Mouse (Mus musculus): ENCODE measurements at regions not wholly inside any gene's neighbourhood (a gene's known extent, or its start where the extent isn't known, plus 50 kb on each side); places are given as distances from the start of the nearest gene placed in this dataset.

DNA sequence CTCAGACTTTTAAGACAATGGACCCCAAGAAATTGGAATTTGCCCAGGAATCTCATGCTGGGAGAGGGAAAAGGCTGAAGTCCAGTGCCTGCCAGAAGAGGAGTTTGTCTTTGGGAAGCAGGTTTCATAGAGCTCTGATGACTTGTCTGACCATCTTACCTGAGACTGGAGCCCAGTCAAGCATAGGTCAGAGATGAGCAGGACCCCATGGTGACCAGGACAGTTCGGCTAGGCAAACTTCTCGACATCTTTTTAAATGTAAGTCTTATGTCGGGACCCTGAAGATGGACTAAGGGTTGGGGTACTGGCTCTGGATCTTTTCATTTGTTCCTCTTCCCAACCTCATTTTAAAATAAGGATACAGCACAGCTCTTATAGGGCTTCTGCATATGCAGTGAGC lies 103.2 kb downstream of the 1810013L24Rik start:
- no peak overlapping the region for H3K27ac ChIP-seq (ENCODE audit: insufficient read depth, low read depth, low read length, poor library complexity, severe bottlenecking)
- H3K9ac ChIP-seq (ENCODE audit: insufficient read depth, low read depth, low read length, poor library complexity, severe bottlenecking) = no peak overlapping the region
- in situ Hi-C loops (cut with MboI; ENCODE audit: low sequenced_read_pairs in 2 of 2, unreplicated experiment in 2 of 2) = no loop called here
- DNase-seq (ENCODE audit: low read depth, low spot score) = no peak
- TF ChIP-seq HCFC1 (IDR thresholded peaks at IDR 0.05; ENCODE audit: borderline replicate concordance, insufficient read depth, low read length) = no peak
- TF ChIP-seq CHD2 (IDR thresholded peaks at IDR 0.05; ENCODE audit: low read depth, low read length) = no peak
- peaks cover 2 to 4% of the 10 kb centered on the region in 2 experiments; a peak in 1 of 4 replicates for H3K4me1 ChIP-seq (ENCODE audit: control insufficient read depth in 2 of 2, insufficient read depth in 2 of 2, low read length in 2 of 2, poor library complexity in 1 of 2)
- H3K36me3 ChIP-seq (ENCODE audit: control insufficient read depth, insufficient read depth, low read length, poor library complexity, severe bottlenecking) = no peaks in the 10 kb centered on the region
- no peak overlapping the region for H3K4me3 ChIP-seq (ENCODE audit: insufficient read depth in 1 of 2, low read depth in 1 of 2, low read length in 2 of 2, poor library complexity in 1 of 2, severe bottlenecking in 1 of 2)
- H3K9me3 ChIP-seq (ENCODE audit: control insufficient read depth, insufficient read depth, low read depth, low read length) = no peaks in the 10 kb centered on the region

DNA sequence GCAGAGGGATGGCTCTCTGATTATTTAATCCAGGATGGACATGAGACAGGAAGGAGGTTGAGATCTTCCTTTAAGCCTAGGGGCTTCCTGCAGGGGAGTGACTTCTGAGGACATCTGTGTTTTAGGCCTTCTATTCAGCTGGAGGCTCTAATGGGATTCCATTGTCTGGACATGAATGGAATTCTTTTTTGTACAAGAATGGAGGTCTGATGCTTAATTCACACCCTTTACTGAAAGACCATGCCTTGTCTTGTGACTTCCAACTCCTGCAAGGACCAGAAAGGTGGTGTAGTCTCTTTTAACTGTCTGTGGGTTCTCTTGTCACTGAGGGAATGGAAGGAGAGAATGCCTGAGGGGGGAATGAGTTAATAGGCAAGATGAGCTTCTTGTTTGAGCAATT lies 106.5 kb downstream of the 1810013L24Rik start:
- DNase-seq (ENCODE audit: low read depth, low spot score) = peak; percentile 37
- Histone ChIP-seq H3K27ac (ENCODE audit: insufficient read depth, low read depth, low read length, poor library complexity, severe bottlenecking) (no peak overlapping the region; the same call in 1 of the 2 replicates), H3K9ac (ENCODE audit: insufficient read depth, low read depth, low read length, poor library complexity, severe bottlenecking) (no peak overlapping the region), H3K36me3 (ENCODE audit: control insufficient read depth, insufficient read depth, low read length, poor library complexity, severe bottlenecking) (no peaks in the 10 kb centered on the region), H3K9me3 (ENCODE audit: control insufficient read depth, insufficient read depth, low read depth, low read length) (no peaks in the 10 kb centered on the region), H3K4me3 (ENCODE audit: insufficient read depth in 1 of 2, low read depth in 1 of 2, low read length in 2 of 2, poor library complexity in 1 of 2, severe bottlenecking in 1 of 2) (no peak overlapping the region), H3K4me1 (ENCODE audit: control insufficient read depth in 2 of 2, insufficient read depth in 2 of 2, low read length in 2 of 2, poor library complexity in 1 of 2) (peaks cover 2 to 5% of the 10 kb centered on the region in 2 experiments; a peak in 1 of 4 replicates)
- TF ChIP-seq ZNF384 (IDR thresholded peaks at IDR 0.05; ENCODE audit: low read depth, low read length) = no peak
- TF ChIP-seq ZC3H11A (IDR thresholded peaks at IDR 0.05; ENCODE audit: borderline replicate concordance, low read depth, low read length) = no peak
- no peak for TF ChIP-seq MAFK (IDR thresholded peaks at IDR 0.05; ENCODE audit: insufficient read depth, low read depth, low read length)
- no peak for TF ChIP-seq CHD2 (IDR thresholded peaks at IDR 0.05; ENCODE audit: low read depth, low read length)
- TF ChIP-seq HCFC1 (IDR thresholded peaks at IDR 0.05; ENCODE audit: borderline replicate concordance, insufficient read depth, low read length) = no peak
- in situ Hi-C loops (cut with MboI; ENCODE audit: low sequenced_read_pairs in 2 of 2, unreplicated experiment in 2 of 2) = no loop called here

DNA sequence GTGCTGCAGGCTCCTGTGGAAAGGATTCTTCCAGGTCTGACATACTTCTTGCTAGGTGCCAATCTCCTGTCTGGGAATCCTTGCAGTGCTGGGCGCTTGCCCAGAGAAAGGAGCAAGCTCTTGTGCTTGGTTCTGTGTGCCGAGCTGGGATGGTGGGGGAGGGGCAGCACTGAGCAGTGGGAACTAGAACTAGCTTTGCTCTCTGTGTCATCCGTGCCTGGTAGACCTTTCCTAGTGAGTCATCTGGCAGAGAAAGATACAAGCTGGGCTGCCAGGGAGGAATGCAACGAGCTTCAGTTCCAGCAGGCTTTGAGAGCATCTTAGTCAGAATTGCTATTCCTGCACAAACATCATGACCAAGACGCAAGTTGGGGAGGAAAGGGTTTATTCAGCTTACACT lies 108.6 kb downstream of the 1810013L24Rik start:
- Histone ChIP-seq H3K9ac (ENCODE audit: insufficient read depth, low read depth, low read length, poor library complexity, severe bottlenecking) (no peak overlapping the region), H3K9me3 (ENCODE audit: control insufficient read depth, insufficient read depth, low read depth, low read length) (no peaks in the 10 kb centered on the region), H3K4me3 (ENCODE audit: insufficient read depth in 1 of 2, low read depth in 1 of 2, low read length in 2 of 2, poor library complexity in 1 of 2, severe bottlenecking in 1 of 2) (no peak overlapping the region), H3K27ac (ENCODE audit: insufficient read depth, low read depth, low read length, poor library complexity, severe bottlenecking) (no peak overlapping the region), H3K36me3 (ENCODE audit: control insufficient read depth, insufficient read depth, low read length, poor library complexity, severe bottlenecking) (no peaks in the 10 kb centered on the region), H3K4me1 (ENCODE audit: control insufficient read depth in 2 of 2, insufficient read depth in 2 of 2, low read length in 2 of 2, poor library complexity in 1 of 2) (peaks cover 2 to 5% of the 10 kb centered on the region in 2 experiments; a peak in 1 of 4 replicates)
- DNase-seq (ENCODE audit: low read depth, low spot score) = no peak
- TF ChIP-seq ZC3H11A (IDR thresholded peaks at IDR 0.05; ENCODE audit: borderline replicate concordance, low read depth, low read length) (no peak), ZNF384 (IDR thresholded peaks at IDR 0.05; ENCODE audit: low read depth, low read length) (no peak), CHD2 (IDR thresholded peaks at IDR 0.05; ENCODE audit: low read depth, low read length) (no peak), MAFK (IDR thresholded peaks at IDR 0.05; ENCODE audit: insufficient read depth, low read depth, low read length) (no peak), HCFC1 (IDR thresholded peaks at IDR 0.05; ENCODE audit: borderline replicate concordance, insufficient read depth, low read length) (no peak)
- in situ Hi-C loops (cut with MboI; ENCODE audit: low sequenced_read_pairs in 2 of 2, unreplicated experiment in 2 of 2) = no loop called here

DNA sequence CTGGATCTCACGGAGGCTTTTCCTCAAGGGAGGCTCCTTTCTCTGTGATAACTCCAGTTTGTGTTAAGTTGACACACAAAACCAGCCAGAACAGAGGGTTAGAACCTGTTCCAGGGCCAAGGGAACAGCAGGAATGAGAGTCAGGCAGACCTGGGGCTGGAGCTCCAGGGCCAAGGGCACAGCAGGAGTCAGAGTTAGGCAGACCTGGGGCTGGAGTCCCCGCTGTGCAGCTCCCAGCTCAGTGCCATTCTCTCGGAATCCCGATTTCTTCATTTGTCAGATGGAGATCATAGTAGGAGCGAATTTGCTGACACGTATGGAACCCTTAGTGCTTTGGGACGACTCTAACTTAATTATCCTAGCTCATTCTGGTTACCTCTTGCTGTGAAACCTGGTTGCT lies 109.2 kb downstream of the 1810013L24Rik start:
- Histone ChIP-seq H3K36me3 (ENCODE audit: control insufficient read depth, insufficient read depth, low read length, poor library complexity, severe bottlenecking) (no peaks in the 10 kb centered on the region), H3K9ac (ENCODE audit: insufficient read depth, low read depth, low read length, poor library complexity, severe bottlenecking) (no peak overlapping the region), H3K4me3 (ENCODE audit: insufficient read depth in 1 of 2, low read depth in 1 of 2, low read length in 2 of 2, poor library complexity in 1 of 2, severe bottlenecking in 1 of 2) (no peak overlapping the region), H3K4me1 (ENCODE audit: control insufficient read depth in 2 of 2, insufficient read depth in 2 of 2, low read length in 2 of 2, poor library complexity in 1 of 2) (peaks cover 2 to 5% of the 10 kb centered on the region in 2 experiments; a peak in 1 of 4 replicates), H3K27ac (ENCODE audit: insufficient read depth, low read depth, low read length, poor library complexity, severe bottlenecking) (no peak overlapping the region), H3K9me3 (ENCODE audit: control insufficient read depth, insufficient read depth, low read depth, low read length) (no peaks in the 10 kb centered on the region)
- TF ChIP-seq CHD2 (IDR thresholded peaks at IDR 0.05; ENCODE audit: low read depth, low read length) = no peak
- in situ Hi-C loops (cut with MboI; ENCODE audit: low sequenced_read_pairs in 2 of 2, unreplicated experiment in 2 of 2) = no loop called here
- no peak for DNase-seq (ENCODE audit: low read depth, low spot score)

DNA sequence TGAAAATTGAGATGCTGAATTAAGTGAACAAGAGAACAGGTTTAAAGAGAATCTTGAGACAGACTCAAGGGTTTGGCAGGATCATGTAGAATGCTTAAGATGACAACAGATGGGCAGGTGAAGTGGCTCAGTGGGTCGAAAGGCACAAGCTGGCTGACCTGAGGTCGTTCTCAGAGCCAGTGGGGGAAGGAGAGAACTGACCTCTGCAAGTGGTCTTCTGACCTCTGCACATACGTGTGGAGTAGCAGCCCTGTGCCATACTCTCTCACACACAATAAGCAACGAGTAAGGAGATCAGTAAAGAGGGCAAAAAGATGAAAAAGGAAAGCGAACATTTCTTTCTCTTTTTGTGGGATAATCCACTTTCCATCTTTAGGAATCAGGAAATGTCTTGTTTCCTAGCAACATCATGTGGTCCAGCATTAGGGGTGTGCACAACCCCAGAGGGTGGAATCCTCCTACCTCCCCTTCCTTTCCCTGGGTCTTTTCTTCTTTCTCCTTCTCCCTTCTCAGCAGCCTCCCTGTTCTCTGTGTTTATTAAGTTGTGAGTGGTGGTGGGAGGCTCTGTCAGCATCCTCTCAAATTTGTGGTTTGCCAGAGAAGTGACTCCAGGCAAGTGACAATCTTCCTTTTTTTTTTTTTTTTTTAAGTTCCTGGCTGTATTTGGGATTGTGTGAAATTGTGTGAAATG lies 114.7 kb downstream of the 1810013L24Rik start:
- Histone ChIP-seq H3K36me3 (ENCODE audit: control insufficient read depth, insufficient read depth, low read length, poor library complexity, severe bottlenecking) (no peaks in the 10 kb centered on the region), H3K9ac (ENCODE audit: insufficient read depth, low read depth, low read length, poor library complexity, severe bottlenecking) (no peak overlapping the region), H3K4me1 (ENCODE audit: control insufficient read depth in 2 of 2, insufficient read depth in 2 of 2, low read length in 2 of 2, poor library complexity in 1 of 2) (peaks cover 2 to 8% of the 10 kb centered on the region in 2 experiments; a peak in 2 of 4 replicates), H3K4me3 (ENCODE audit: insufficient read depth in 1 of 2, low read depth in 1 of 2, low read length in 2 of 2, poor library complexity in 1 of 2, severe bottlenecking in 1 of 2) (no peak overlapping the region), H3K9me3 (ENCODE audit: control insufficient read depth, insufficient read depth, low read depth, low read length) (no peaks in the 10 kb centered on the region), H3K27ac (ENCODE audit: insufficient read depth, low read depth, low read length, poor library complexity, severe bottlenecking) (no peak overlapping the region)
- TF ChIP-seq ZC3H11A (IDR thresholded peaks at IDR 0.05; ENCODE audit: borderline replicate concordance, low read depth, low read length) (no peak), HCFC1 (IDR thresholded peaks at IDR 0.05; ENCODE audit: borderline replicate concordance, insufficient read depth, low read length) (no peak), MAFK (IDR thresholded peaks at IDR 0.05; ENCODE audit: insufficient read depth, low read depth, low read length) (no peak), CHD2 (IDR thresholded peaks at IDR 0.05; ENCODE audit: low read depth, low read length) (no peak), ZNF384 (IDR thresholded peaks at IDR 0.05; ENCODE audit: low read depth, low read length) (no peak)
- in situ Hi-C loops (cut with MboI; ENCODE audit: low sequenced_read_pairs in 2 of 2, unreplicated experiment in 2 of 2) = no loop called here
- DNase-seq (ENCODE audit: low read depth, low spot score) = no peak

Data from ES-E14 (cell line).